ENCODE assay signal across 10 mouse cellular contexts in genomic region chr8:61420166-61420565, GRCm38 (mm10).
DNase-seq lines count a peak whose midpoint lies in the region; ATAC-seq and TF ChIP-seq lines count a peak whose summit lies in the region.
"Had no signal": no experiment of that assay in that cellular context is flagged by ENCODE, and none has a peak within 500 bp of the region (broad histone marks: within the 10 kb centered on the region; RNA-seq: fewer than 3 reads in every experiment).

No protein-coding gene starts in this region.

- TF ChIP-seq CTCF in heart, adult 2 months (IDR thresholded peaks at IDR 0.05) = no peak
- TF ChIP-seq CTCF in MEL (IDR thresholded peaks at IDR 0.05 in 2 of 3, conservative IDR thresholded peaks at IDR 0.05 in 1 of 3; ENCODE audit: control insufficient read depth in 1 of 3, insufficient read depth in 1 of 3, low read depth in 2 of 3, low read length in 3 of 3, poor library complexity in 1 of 3, severe bottlenecking in 1 of 3) = no peak
- TF ChIP-seq CTCF in hindbrain, postnatal 0 days (IDR thresholded peaks at IDR 0.05; ENCODE audit: low read depth) = no peak

- no peak for TF ChIP-seq EP300 in heart, adult 2 months (IDR thresholded peaks at IDR 0.05; ENCODE audit: insufficient read depth, low read depth, low read length)
- peak; percentile 36 to 72; a peak in 3 of 4 replicates for TF ChIP-seq EP300 in MEL (IDR thresholded peaks at IDR 0.05; ENCODE audit: low read depth in 1 of 2, low read length in 2 of 2)

- no peak overlapping the region for H3K4me2 ChIP-seq in heart, embryonic 15.5 days
- H3K4me2 ChIP-seq in hindbrain, postnatal 0 days (ENCODE audit: low read depth, low read length) = no peak overlapping the region

- H3K9ac ChIP-seq in heart, embryonic 15.5 days = no peak overlapping the region
- H3K9ac ChIP-seq in heart, adult 2 months (ENCODE audit: low read depth, low read length) = no peak overlapping the region
- no peak overlapping the region for H3K9ac ChIP-seq in MEL (ENCODE audit: control insufficient read depth, low read depth, low read length, poor library complexity, severe bottlenecking)
- no peak overlapping the region for H3K9ac ChIP-seq in hindbrain, postnatal 0 days (replicated peaks; ENCODE audit: low read length)

- intact Hi-C loops in heart, adult 2 months (cut with DNase I) = no loop called here
- intact Hi-C loops in left cerebral cortex, postnatal 36 days (cut with DNase I) = no loop called here

- ATAC-seq in heart, embryonic 15.5 days (replicated peaks; ENCODE audit: insufficient number of reproducible peaks, insufficient read depth, low FRiP score, low read depth) = peak; percentile 79; the same call in 1 of the 2 replicates
- ATAC-seq in hindbrain, postnatal 0 days = 0 out of 2 replicates have a peak, but pooled peaks have one; percentile 39

- no peak for TF ChIP-seq POLR2A in heart, adult 2 months (IDR thresholded peaks at IDR 0.05; ENCODE audit: insufficient read depth, low read depth, low read length)
- no peak for TF ChIP-seq POLR2A in MEL (IDR thresholded peaks at IDR 0.05; ENCODE audit: control insufficient read depth in 1 of 2, insufficient read depth in 1 of 2, low read depth in 1 of 2, low read length in 2 of 2, poor library complexity in 1 of 2)

- no peak overlapping the region for H3K4me3 ChIP-seq in heart, embryonic 15.5 days
- no peak overlapping the region for H3K4me3 ChIP-seq in heart, adult 2 months
- no peak overlapping the region for H3K4me3 ChIP-seq in MEL (ENCODE audit: control insufficient read depth in 1 of 2, insufficient read depth in 1 of 2, low read depth in 2 of 2, low read length in 2 of 2)
- no peak overlapping the region for H3K4me3 ChIP-seq in hindbrain, postnatal 0 days (ENCODE audit: low read length)

- DNase-seq in heart, adult 2 months = no peak
- DNase-seq in MEL (ENCODE audit: low read depth, low spot score) = peak; percentile 57
- DNase-seq in brain, adult 2 months (ENCODE audit: low read depth, low spot score) = peak; percentile 11
- peak; percentile 59 for DNase-seq in hindbrain, postnatal 0 days (ENCODE audit: low spot score)
- no peak for DNase-seq in cerebellum, postnatal 4 days (ENCODE audit: low spot score in 2 of 2)
- no peak for DNase-seq in yolk sac, embryonic 10.5 days (ENCODE audit: low spot score)
- no peak for DNase-seq in left cerebral cortex, postnatal 36 days (ENCODE audit: low spot score in 2 of 2)
- DNase-seq: cerebellum, postnatal 25 days; lung, postnatal 14 days had no signal

- H3K36me3 ChIP-seq in heart, embryonic 15.5 days = no peaks in the 10 kb centered on the region
- no peaks in the 10 kb centered on the region for H3K36me3 ChIP-seq in heart, adult 2 months (ENCODE audit: control insufficient read depth, insufficient read depth, low read length)
- no peaks in the 10 kb centered on the region; a peak in 2 of 4 replicates for H3K36me3 ChIP-seq in MEL (ENCODE audit: control insufficient read depth in 1 of 2, insufficient read depth in 2 of 2, low read length in 2 of 2)
- no peaks in the 10 kb centered on the region for H3K36me3 ChIP-seq in hindbrain, postnatal 0 days (ENCODE audit: insufficient read depth, low read length)

- H3K9me3 ChIP-seq in heart, embryonic 15.5 days (replicated peaks) = no peaks in the 10 kb centered on the region
- H3K9me3 ChIP-seq in MEL (replicated peaks; ENCODE audit: insufficient read depth, low read length) = no peaks in the 10 kb centered on the region
- H3K9me3 ChIP-seq in hindbrain, postnatal 0 days (ENCODE audit: low read length) = no peaks in the 10 kb centered on the region

- no peaks in the 10 kb centered on the region for H3K79me2 ChIP-seq in heart, adult 2 months (replicated peaks; ENCODE audit: control insufficient read depth, insufficient read depth, low read length)
- H3K79me2 ChIP-seq in MEL (ENCODE audit: control insufficient read depth, insufficient read depth, low read length, poor library complexity) = no peaks in the 10 kb centered on the region

- no peak overlapping the region for H3K27ac ChIP-seq in heart, embryonic 15.5 days
- no peak overlapping the region for H3K27ac ChIP-seq in heart, adult 2 months
- no peak overlapping the region for H3K27ac ChIP-seq in MEL (ENCODE audit: control insufficient read depth, low read depth, low read length)
- no peak overlapping the region for H3K27ac ChIP-seq in hindbrain, postnatal 0 days

- WGBS in heart, embryonic 15.5 days = 19% methylated on average over 6 of the region's 6 CpGs
- 13% methylated on average over 6 of the region's 6 CpGs for WGBS in heart, adult 2 months
- WGBS in hindbrain, postnatal 0 days = 13% methylated on average over 6 of the region's 6 CpGs

- no peak for TF ChIP-seq RAD21 in MEL (IDR thresholded peaks at IDR 0.05; ENCODE audit: low read depth, low read length)

- no peaks in the 10 kb centered on the region for H3K27me3 ChIP-seq in heart, embryonic 15.5 days
- no peaks in the 10 kb centered on the region for H3K27me3 ChIP-seq in heart, adult 2 months (ENCODE audit: control insufficient read depth, insufficient read depth, low read length)
- peaks cover 0 to 2% of the 10 kb centered on the region in 2 experiments; a peak in 2 of 4 replicates for H3K27me3 ChIP-seq in MEL (ENCODE audit: control insufficient read depth in 1 of 2, insufficient read depth in 2 of 2, low read length in 2 of 2)
- no peaks in the 10 kb centered on the region for H3K27me3 ChIP-seq in hindbrain, postnatal 0 days (ENCODE audit: insufficient read depth, low read length)

- H3K4me1 ChIP-seq in heart, embryonic 15.5 days (replicated peaks) = peaks cover 3% of the 10 kb centered on the region
- H3K4me1 ChIP-seq in heart, adult 2 months (ENCODE audit: control insufficient read depth, insufficient read depth, low read length) = no peaks in the 10 kb centered on the region
- peaks cover 0 to 2% of the 10 kb centered on the region in 2 experiments; a peak in 1 of 4 replicates for H3K4me1 ChIP-seq in MEL (ENCODE audit: control insufficient read depth in 1 of 2, insufficient read depth in 2 of 2, low read length in 2 of 2)
- no peaks in the 10 kb centered on the region for H3K4me1 ChIP-seq in hindbrain, postnatal 0 days (ENCODE audit: insufficient read depth, low read length)

TF ChIP-seq in MEL, 35 proteins besides CTCF, POLR2A, EP300 and RAD21:
- TF ChIP-seq ETS1 (IDR thresholded peaks at IDR 0.05; ENCODE audit: low read depth, low read length) (peak; percentile 18; the same call in 1 of the 2 replicates), ZC3H11A (IDR thresholded peaks at IDR 0.05; ENCODE audit: low read depth, low read length) (no peak), TCF12 (IDR thresholded peaks at IDR 0.05; ENCODE audit: low read depth, low read length) (peak; percentile 63; the same call in 1 of the 2 replicates), GATA1 (IDR thresholded peaks at IDR 0.05; ENCODE audit: low read depth, low read length) (peak; percentile 62), CHD1 (IDR thresholded peaks at IDR 0.05; ENCODE audit: low read depth, low read length) (no peak), TAL1 (IDR thresholded peaks at IDR 0.05; ENCODE audit: low read length) (peak; percentile 65), POLR2AphosphoS2 (IDR thresholded peaks at IDR 0.05; ENCODE audit: low read length) (no peak), RCOR1 (IDR thresholded peaks at IDR 0.05; ENCODE audit: low read depth, low read length) (peak; percentile 81)
TF ChIP-seq in MEL: peak in this region for 5.

Comparison
In these comparisons a context has a peak if more than half of its experiments do, and no peak if none do; other contexts are left out.
1. DNase-seq: peak in MEL (single experiment), brain, adult 2 months (single experiment) and hindbrain, postnatal 0 days (single experiment); none in heart, adult 2 months (0 of 2), cerebellum, postnatal 4 days (0 of 2), yolk sac, embryonic 10.5 days (single experiment) and left cerebral cortex, postnatal 36 days (0 of 2).